Mouse (Mus musculus): Measurements from ENCODE around the gene Adgrv1.

Gene Adgrv1

GRCm38 (mm10) chr13:81142268-81142884, 490.6 kb downstream of the Adgrv1 start:
- no peak for DNase-seq (ENCODE audit: low read depth, low spot score)

DNA sequence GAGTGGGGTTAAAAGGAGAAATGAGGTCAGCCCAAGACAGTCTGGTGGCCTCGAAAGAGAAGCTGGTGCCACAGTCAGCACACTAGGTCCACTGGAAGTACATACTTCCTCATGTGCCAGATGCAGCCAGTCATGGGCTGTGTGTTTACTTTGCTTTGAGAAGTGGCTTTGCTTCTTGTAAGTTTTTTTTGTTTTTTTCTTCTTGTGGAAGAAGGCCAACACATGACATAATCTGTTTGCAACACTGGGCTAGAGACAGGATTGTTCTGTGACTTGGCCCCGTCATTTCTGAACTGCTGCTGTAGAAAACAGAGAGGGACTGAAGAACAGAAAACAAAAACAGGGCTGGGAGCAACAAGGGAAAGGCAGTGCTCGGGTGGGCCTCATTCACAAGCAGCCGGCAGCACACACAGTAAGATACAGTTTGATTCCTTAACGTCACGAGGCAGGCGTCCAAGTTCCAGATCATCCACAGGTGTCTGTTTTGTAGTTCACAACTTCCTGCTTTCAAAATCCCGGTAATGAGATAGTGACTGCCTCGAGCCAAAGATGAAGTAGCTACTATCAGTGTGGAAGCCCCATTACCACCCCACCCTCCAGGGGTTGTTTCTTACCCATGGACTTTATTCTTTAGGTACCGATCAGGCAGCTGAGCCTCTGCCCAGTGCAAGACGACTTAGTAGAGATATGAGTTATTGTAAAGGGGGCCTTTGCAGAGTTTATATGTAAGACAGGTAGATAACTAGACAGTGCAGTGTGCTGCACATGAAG, 496.1 kb downstream of the Adgrv1 start:
- no peak for DNase-seq (ENCODE audit: low read depth, low spot score)

DNA sequence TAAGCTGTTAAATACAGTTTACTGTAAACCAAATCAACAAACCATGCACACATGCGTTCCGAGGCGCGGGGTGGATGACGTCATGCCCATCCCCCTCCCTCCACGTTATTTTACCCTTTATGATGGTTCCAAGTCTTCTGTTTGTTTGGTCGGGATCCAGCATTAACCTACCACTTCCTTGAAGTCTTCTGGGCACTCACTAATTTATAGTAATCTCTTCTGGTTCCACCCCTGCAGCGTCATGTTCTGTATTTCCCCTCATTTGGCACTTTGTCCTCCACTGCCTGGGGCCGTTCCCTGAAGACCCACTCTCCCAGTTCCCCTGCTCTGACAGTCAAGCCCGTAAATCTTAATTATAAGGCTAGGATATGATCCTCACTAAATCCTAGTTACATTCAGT, 497.0 kb downstream of the Adgrv1 start:
- DNase-seq (ENCODE audit: low read depth, low spot score): no peak

DNA sequence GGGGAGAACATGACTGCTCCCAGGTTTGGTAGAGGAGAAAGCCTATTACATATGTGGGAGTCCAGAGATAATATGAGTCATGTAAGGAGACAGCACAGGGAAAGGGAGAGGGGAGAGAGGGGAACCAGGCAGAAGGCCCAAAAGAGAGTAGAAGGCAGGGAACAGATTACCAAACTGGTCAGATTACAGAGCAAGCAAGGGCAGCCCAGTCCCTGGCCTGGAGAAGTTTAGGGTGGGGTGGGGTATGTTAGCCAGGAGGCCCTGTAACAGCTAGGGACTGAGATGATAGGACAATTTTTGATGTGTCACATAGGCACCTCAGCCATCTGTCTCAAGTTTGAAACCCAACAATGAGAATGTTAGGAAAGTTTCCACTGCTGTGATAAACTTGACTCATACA, 498.5 kb downstream of the Adgrv1 start:
- DNase-seq (ENCODE audit: low read depth, low spot score): no peak

DNA sequence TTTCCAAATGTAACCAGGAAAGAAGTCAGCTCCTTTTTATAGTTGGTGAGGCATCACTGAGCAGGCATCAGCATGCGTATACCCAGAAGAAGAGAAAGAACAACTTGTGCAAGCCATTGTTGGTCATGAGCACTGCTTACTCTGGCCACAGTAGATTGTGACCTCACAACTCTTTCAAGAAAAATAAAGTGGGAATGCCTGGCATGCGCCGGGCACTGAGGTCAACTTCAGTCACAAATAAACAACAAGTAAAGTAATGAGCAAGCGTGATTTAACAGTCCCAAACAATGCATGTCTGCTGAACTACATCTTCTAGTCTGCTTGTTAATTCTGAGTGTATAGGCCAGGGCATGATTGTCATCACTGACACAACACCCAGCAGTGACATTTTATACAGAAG, 499.6 kb downstream of the Adgrv1 start:
- DNase-seq (ENCODE audit: low read depth, low spot score): no peak

DNA sequence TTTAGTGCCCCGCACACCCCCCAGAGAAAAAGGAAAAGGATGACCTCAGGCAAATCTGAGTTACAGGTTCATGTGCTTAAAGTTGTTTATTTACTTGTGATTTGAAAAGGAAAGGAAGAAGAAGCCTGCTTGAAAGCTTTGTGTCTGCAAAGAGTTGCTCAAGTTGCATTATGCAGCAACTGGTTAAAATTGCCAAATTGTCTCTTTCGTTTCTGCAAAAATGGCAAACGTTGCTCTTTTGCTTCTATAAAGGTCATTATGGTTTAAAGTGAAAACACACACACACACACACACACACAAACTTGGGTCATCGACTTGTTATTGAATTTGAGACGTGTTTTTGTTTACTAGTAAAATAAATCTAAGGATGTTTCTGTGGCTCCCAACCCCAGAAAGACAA, 500.3 kb downstream of the Adgrv1 start:
- no peak for DNase-seq (ENCODE audit: low read depth, low spot score)

DNA sequence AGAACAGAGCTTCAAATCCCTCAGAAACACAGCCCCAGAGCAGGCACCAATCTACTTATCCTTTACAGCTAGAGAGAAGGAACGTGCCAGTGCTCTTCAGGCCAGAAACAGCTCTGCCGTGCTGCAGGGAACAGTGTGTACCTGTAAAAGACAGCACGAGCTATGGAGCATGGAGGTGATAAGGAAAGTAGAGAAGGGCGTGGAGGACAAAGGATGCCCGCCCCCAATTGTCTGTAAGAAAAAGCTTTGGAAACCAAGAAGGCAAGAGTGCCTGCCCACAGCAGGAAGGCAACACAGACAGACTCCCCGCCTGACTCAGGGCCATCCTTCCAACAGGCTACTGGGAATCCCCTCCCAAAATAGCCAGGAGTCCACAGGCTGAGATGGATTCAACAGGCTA, 501.1 kb downstream of the Adgrv1 start:
- DNase-seq (ENCODE audit: low read depth, low spot score): no peak

DNA sequence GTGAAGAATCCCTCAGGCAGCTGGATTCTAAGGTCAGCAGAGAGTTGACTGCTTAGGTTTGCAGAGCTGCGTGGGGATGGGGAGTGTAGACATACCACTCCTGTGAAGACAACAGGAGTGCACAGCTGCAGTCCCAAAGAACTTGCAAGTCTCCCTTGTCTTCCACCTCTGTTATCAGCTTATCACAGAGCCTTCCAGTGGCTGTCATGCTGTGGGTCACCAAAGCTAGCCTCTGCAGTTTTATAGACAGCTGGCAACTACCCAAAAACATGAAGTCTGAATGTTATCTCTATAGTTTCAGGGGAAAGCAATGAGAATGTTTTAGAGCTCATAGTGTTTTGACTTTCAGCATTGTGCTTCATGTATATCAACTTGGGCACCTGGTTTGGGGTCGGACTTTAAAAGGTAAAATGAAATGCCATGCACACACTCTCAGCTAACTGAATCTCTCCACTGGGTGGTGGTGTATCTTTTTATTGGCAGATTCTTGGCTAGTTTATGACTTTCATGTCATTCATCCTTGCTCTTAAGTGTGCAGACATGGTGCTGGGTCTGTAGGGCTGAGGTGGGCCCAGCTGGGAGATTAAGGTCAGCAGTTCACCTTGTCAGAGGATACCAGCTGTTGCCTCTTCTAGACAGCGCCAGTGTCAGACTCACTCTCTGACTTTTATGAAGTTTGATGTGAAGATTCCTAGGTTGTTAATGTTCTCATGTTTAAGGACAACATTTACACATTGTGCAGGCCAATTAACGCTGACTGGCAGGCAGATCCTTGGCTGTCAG, 502.0 kb downstream of the Adgrv1 start:
- DNase-seq (ENCODE audit: low read depth, low spot score): no peak

DNA sequence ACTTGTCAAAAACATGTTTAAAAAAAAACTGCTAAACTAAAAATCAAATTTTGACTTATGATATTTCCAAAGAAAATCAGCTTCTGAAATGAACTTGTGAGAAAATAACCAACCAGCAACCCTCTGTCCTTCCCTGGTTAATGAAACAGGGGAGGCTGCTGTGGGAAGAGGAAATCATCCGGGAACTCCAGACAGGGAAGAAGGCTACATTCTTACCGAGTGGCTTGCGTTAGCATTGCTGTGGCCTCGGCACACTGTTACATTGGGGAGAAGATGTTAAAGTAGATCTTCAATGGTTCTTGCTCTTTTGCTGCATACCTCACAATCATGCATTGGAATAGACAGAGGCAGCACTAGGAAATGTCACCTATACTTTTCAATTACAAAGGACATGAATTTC, 507.1 kb downstream of the Adgrv1 start:
- no peak for DNase-seq (ENCODE audit: low read depth, low spot score)

GRCm38 (mm10) chr13:81122238-81122637, 510.7 kb downstream of the Adgrv1 start:
- DNase-seq (ENCODE audit: low read depth, low spot score): no peak

DNA sequence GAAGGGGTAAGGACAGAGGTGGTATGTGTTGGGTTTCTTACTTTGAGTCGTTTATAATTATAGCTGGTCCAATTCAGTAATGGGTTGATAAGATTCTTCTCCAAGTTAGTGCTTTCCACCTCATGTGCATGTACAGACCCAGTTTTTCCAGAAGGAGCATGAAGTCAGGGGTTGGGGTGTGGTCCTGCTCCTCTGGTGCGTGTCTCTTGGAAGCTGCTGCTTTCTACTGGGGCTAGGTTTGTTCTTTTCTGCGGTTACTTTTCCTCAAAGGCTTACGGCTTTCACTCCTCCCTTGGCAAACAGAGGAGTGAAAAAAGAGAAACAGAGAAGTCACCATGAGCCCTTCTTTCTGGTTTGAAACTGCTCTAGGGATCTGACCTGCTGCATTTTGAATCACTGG, 522.5 kb downstream of the Adgrv1 start:
- no peak for DNase-seq (ENCODE audit: low read depth, low spot score)

DNA sequence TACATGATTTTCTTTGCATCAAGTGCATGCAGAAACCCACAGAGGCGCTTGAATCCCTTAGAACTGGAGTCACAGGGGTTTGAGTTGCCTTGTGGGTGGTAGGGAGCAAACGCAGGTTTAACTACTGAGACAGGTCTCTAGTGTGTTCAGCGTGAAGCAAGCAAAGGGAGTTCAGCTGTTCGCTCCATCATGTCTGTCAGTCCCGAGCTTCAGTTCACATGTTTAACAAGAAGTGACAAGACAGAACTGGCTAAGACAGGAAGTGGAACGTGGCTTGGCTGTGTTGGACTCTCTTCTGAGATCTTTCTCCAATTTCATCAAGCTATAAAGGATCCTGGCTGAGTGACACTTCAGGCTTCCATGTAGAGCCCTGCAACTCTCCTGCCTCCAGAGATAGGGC, 523.3 kb downstream of the Adgrv1 start:
- no peak for DNase-seq (ENCODE audit: low read depth, low spot score)

GRCm38 (mm10) chr13:81108526-81109302, 524.2 kb downstream of the Adgrv1 start:
- DNase-seq (ENCODE audit: low read depth, low spot score): no peak

GRCm38 (mm10) chr13:81107436-81107835, 525.5 kb downstream of the Adgrv1 start:
- DNase-seq (ENCODE audit: low read depth, low spot score): no peak

GRCm38 (mm10) chr13:81103794-81104193, 529.2 kb downstream of the Adgrv1 start:
- DNase-seq (ENCODE audit: low read depth, low spot score): no peak

DNA sequence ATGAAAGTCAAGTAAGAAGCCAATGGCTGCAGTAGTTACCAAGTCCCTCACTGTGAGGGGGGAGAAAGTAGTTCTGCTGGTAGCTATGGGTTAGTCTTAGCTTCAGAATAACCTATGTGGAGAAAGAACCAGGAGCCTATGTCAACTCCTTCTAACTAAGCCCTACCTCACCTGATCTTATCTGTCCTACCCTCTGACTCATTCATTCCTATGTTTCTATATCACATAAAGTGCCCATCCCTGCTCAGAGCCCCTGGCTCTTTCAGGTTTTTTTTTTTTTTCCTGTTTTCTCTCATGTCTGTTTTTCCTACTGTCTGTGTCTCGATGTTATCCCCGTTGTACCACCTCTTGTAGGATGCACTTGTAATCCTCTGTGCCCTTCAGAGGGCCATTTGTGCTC, 536.5 kb downstream of the Adgrv1 start:
- DNase-seq (ENCODE audit: low read depth, low spot score): no peak

GRCm38 (mm10) chr13:81094513-81094912, 538.4 kb downstream of the Adgrv1 start:
- no peak for DNase-seq (ENCODE audit: low read depth, low spot score)

DNA sequence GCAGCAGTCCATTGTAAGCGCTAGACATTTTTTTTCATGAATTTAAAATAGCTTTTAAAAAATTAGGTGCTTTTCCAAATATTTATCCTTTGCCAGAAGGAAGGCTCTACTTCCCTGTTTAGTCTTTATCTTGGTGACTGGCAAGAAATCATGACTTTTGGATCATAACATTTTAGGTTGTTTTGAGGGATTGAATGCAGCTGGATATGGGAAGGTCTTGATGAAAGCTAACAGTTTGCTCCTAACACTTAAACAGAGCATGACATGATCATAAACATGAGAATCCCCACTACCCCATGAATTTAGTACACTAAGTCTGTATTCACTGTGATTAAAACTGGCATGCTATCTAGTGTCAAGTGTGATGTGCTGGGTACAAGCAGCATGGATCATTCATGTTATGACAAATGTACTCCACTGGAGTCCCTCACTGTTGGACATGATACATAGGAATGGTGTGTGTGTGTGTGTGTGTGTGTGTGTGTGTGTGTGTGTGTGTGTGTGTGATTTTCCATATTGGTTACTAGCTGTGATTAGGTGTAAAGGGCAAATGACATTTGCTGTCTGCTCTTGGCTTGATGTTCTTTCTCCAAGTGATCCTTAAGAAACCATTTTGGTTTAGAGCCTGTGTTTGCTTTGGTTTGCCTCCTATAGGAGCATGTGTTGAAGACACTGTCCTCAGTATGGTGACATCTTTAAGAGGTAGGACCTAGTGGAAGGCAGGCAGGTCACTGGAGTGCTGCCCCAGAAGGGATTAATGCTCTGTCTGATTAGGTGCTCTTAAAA, 542.7 kb downstream of the Adgrv1 start:
- DNase-seq (ENCODE audit: low read depth, low spot score): no peak

DNA sequence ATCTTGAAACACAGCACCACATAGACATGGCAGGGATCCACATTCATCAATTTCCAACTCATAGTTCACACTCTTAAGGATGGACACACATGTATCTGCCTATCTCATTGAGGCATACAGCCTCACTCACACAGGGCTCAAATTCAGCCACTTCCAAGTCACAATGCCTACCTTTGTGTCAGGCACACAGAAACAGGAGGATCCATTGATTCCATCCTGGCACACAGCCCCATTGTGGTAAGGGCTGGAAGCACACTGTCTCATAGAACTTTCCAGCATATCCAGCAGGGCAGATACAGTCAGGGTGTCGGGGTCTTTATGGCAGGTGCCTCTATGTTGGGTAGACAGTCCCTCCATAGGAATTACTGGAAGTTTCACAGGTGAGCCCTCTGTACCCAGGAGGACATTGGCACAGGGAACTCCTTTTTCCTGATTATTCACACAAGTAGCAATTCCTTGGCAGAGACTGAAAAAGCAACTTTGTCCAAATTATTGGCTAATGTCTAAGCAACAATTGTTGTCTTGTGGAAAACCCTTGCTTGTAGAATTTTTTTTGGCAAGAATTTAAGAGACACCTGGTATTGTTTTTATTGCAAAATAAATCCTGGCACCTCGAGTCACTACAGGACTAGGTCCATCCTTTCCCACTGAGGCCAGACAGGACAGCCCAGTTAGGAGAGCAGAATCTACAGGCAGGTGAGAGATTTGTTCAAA, 545.8 kb downstream of the Adgrv1 start:
- DNase-seq (ENCODE audit: low read depth, low spot score): no peak

GRCm38 (mm10) chr13:81072214-81072613, 560.7 kb downstream of the Adgrv1 start:
- DNase-seq (ENCODE audit: low read depth, low spot score): no peak

All from WW6 (cell line).